Mouse (Mus musculus) heart, postnatal 0 days (tissue): ENCODE measurements around the gene Dnajb3. TPM values are rescaled to one million over a fixed set of nuclear protein-coding genes. Genes with fewer than 3 reads are reported as not detected.
A peak's percentile ranks its signal among the peaks of the same experiment; 100 is the strongest.

Experiments
- ATAC-seq: fragments of 200-750 bp; cut with Nextera tagmentation; 2 replicates; pipeline ENCODE4 v1.8.0; 2017; ENCODE audit warnings: low read depth, moderate number of reproducible peaks, moderate library complexity; ENCODE audit not compliant: insufficient read depth
- DNase-seq: peaks from one replicate; pipeline ENCODE4 v3.0.0-alpha.2; 2016; ENCODE audit warnings: low spot score
- H3K27ac ChIP-seq: fragments of 300-500 bp; sonication (generic); 2 replicates; pipeline ENCODE4 v1.5.1; 2014; ENCODE audit warnings: low read depth, mild to moderate bottlenecking
- H3K27me3 ChIP-seq: fragments of 300-500 bp; sonication (generic); 2 replicates; pipeline ENCODE4 v1.6.1; 2014; ENCODE audit warnings: low read length, mixed read lengths; ENCODE audit not compliant: control insufficient read depth, insufficient read depth
- H3K36me3 ChIP-seq: fragments of 300-500 bp; sonication (generic); replicated peaks from 2 replicates; pipeline ENCODE4 v1.6.1; 2014; ENCODE audit warnings: low read length, mixed read lengths; ENCODE audit not compliant: control insufficient read depth, insufficient read depth
- H3K4me1 ChIP-seq: fragments of 300-500 bp; sonication (generic); 2 replicates; pipeline ENCODE4 v1.6.1; 2014; ENCODE audit warnings: antibody characterized with exemption; ENCODE audit not compliant: control insufficient read depth, insufficient read depth
- H3K4me2 ChIP-seq: fragments of 300-500 bp; sonication (generic); 2 replicates; pipeline ENCODE4 v1.6.1; 2014; ENCODE audit warnings: low read depth, mild to moderate bottlenecking, low read length, moderate library complexity
- H3K4me3 ChIP-seq: fragments of 300-500 bp; sonication (generic); 2 replicates; pipeline ENCODE4 v1.5.1; 2014; ENCODE audit warnings: low read depth, low read length
- H3K9ac ChIP-seq: fragments of 300-500 bp; sonication (generic); replicated peaks from 2 replicates; pipeline ENCODE4 v1.6.1; 2014; ENCODE audit warnings: low read depth, low read length, mixed read lengths
- H3K9me3 ChIP-seq: fragments of 300-500 bp; sonication (generic); replicated peaks from 2 replicates; pipeline ENCODE4 v1.6.1; 2016; ENCODE audit warnings: low read length; ENCODE audit not compliant: control insufficient read depth
- CTCF ChIP-seq: IDR thresholded peaks from 2 replicates; pipeline ENCODE4 v1.5.1; 2016; ENCODE audit warnings: antibody characterized with exemption, control low read depth, low read depth
- EP300 ChIP-seq: IDR thresholded peaks from 2 replicates; pipeline ENCODE4 v1.6.1; 2016; ENCODE audit warnings: antibody characterized with exemption, low read depth
- WGBS: fragments of 180-500 bp; shearing (Covaris S2); extraction: QIAGEN DNeasy Blood & Tissue Kit; methylation state at CpG from one replicate; pipeline ENCODE4 v1.1.7; 2014; 5-methylcytosine and 5-hydroxymethylcytosine counted together
- polyA plus RNA-seq: library from polyadenylated mRNA; unstranded; fragments of >200 nt; fragmentation: Nextera tagmentation; extraction: Ambion mirVana; gene quantifications from 2 replicates; pipeline ENCODE4 v1.2.1, GENCODE M21; 2015
- total RNA-seq: library from RNA; depleted of rRNA; stranded (reverse); fragments of >200 nt; gene quantifications from 2 replicates; pipeline ENCODE4 v1.2.3, GENCODE M21; 2014; ENCODE audit warnings: low replicate concordance

The Dnajb3 gene
- total and polyA plus RNA-seq, 2 experiments from 2014 or later, result 0.46 to 2.7 TPM

- 38% methylated on average over 5 of the region's 5 CpGs for WGBS
- peaks cover 95% of the 10 kb centered on the region for H3K9me3 ChIP-seq
- DNase-seq, result no peak
These were observed 29.1 kb upstream of the Dnajb3 start for GRCm38 (mm10) chr1:88234646-88235045.

GRCm38 (mm10) chr1:88234248-88234610 lies 28.6 kb upstream of the Dnajb3 start:
- Histone ChIP-seq H3K4me1 (no peaks in the 10 kb centered on the region), H3K4me3 (no peak overlapping the region), H3K9me3 (peaks cover 95% of the 10 kb centered on the region), H3K9ac (no peak overlapping the region), H3K27ac (no peak overlapping the region), H3K27me3 (no peaks in the 10 kb centered on the region), H3K4me2 (no peak overlapping the region), H3K36me3 (no peaks in the 10 kb centered on the region)
- DNase-seq (no peak), ATAC-seq (no peak)
- 51% methylated on average over 4 of the region's 4 CpGs for WGBS
- TF ChIP-seq EP300 (no peak), CTCF (no peak)

More at GRCm38 (mm10) chr1:88234646-88235045, 29.1 kb upstream of the Dnajb3 start:
- Histone ChIP-seq H3K4me1 (no peaks in the 10 kb centered on the region), H3K27me3 (no peaks in the 10 kb centered on the region), H3K4me2 (no peak overlapping the region), H3K9ac (no peak overlapping the region), H3K27ac (no peak overlapping the region), H3K4me3 (no peak overlapping the region), H3K36me3 (no peaks in the 10 kb centered on the region)
- ATAC-seq, result no peak
- no peak for TF ChIP-seq CTCF
- TF ChIP-seq EP300, result no peak

- DNase-seq (no peak), ATAC-seq (0 out of 2 replicates have a peak, but pooled peaks have one; percentile 1)
- no peaks in the 10 kb centered on the region for H3K27me3 ChIP-seq
- H3K9ac ChIP-seq, result no peak overlapping the region
- H3K9me3 ChIP-seq, result peaks cover 93% of the 10 kb centered on the region
- H3K36me3 ChIP-seq, result no peaks in the 10 kb centered on the region
- H3K4me1 ChIP-seq, result no peaks in the 10 kb centered on the region
- H3K27ac ChIP-seq, result no peak overlapping the region
- H3K4me2 ChIP-seq, result no peak overlapping the region
- WGBS, result 60% methylated on average over 14 of the region's 14 CpGs
- no peak overlapping the region for H3K4me3 ChIP-seq
- TF ChIP-seq CTCF (no peak), EP300 (no peak)
These were observed 28.1 kb upstream of the Dnajb3 start for GRCm38 (mm10) chr1:88233421-88234247.

GRCm38 (mm10) chr1:88232664-88233380 lies 27.2 kb upstream of the Dnajb3 start:
- peaks cover 92% of the 10 kb centered on the region for H3K9me3 ChIP-seq
- no peaks in the 10 kb centered on the region for H3K36me3 ChIP-seq
- no peak for ATAC-seq
- no peak for TF ChIP-seq EP300
- TF ChIP-seq CTCF, result no peak
- no peaks in the 10 kb centered on the region for H3K27me3 ChIP-seq
- H3K4me1 ChIP-seq, result no peaks in the 10 kb centered on the region
- H3K27ac ChIP-seq, result no peak overlapping the region
- no peak for DNase-seq
- H3K4me3 ChIP-seq, result no peak overlapping the region
- no peak overlapping the region for H3K4me2 ChIP-seq
- no peak overlapping the region for H3K9ac ChIP-seq
- 41% methylated on average over 3 of the region's 3 CpGs for WGBS

GRCm38 (mm10) chr1:88231803-88232499 lies 26.4 kb upstream of the Dnajb3 start:
- no peak overlapping the region for H3K4me3 ChIP-seq
- no peaks in the 10 kb centered on the region for H3K4me1 ChIP-seq
- peaks cover 93% of the 10 kb centered on the region for H3K9me3 ChIP-seq
- no peak for TF ChIP-seq EP300
- TF ChIP-seq CTCF, result no peak
- no peaks in the 10 kb centered on the region for H3K36me3 ChIP-seq
- no peak overlapping the region for H3K4me2 ChIP-seq
- DNase-seq (no peak), ATAC-seq (no peak)
- WGBS, result 51% methylated on average over 7 of the region's 7 CpGs
- H3K9ac ChIP-seq, result no peak overlapping the region
- no peaks in the 10 kb centered on the region for H3K27me3 ChIP-seq
- no peak overlapping the region for H3K27ac ChIP-seq
